ENCODE assay signal across 8 mouse cellular contexts in genomic region chr1:161039741-161040425, GRCm38 (mm10). TPM values are rescaled to one million over a fixed set of nuclear protein-coding genes. Genes with fewer than 3 reads are reported as not detected.
DNase-seq lines count a peak whose midpoint lies in the region; ATAC-seq lines count a peak whose summit lies in the region.

No protein-coding gene starts in this region.

- H3K36me3 ChIP-seq in forebrain, embryonic 12.5 days (replicated peaks): peaks cover 68% of the 10 kb centered on the region
- H3K36me3 ChIP-seq in limb, embryonic 12.5 days: peaks cover 65% of the 10 kb centered on the region
- H3K36me3 ChIP-seq in neural tube, embryonic 14.5 days (ENCODE audit: control insufficient read depth, insufficient read depth, low read length): peaks cover 39% of the 10 kb centered on the region

- H3K4me2 ChIP-seq in forebrain, embryonic 12.5 days: no peak overlapping the region
- H3K4me2 ChIP-seq in limb, embryonic 12.5 days: no peak overlapping the region
- H3K4me2 ChIP-seq in neural tube, embryonic 14.5 days (ENCODE audit: low read depth, low read length): no peak overlapping the region

- H3K4me1 ChIP-seq in forebrain, embryonic 12.5 days: peaks cover 31% of the 10 kb centered on the region
- peaks cover 9% of the 10 kb centered on the region for H3K4me1 ChIP-seq in limb, embryonic 12.5 days (replicated peaks)
- H3K4me1 ChIP-seq in neural tube, embryonic 14.5 days (ENCODE audit: control insufficient read depth, insufficient read depth, low read length): peaks cover 14% of the 10 kb centered on the region

- peak overlapping the region; percentile 75 for H3K27ac ChIP-seq in forebrain, embryonic 12.5 days
- peak overlapping the region; percentile 67 for H3K27ac ChIP-seq in limb, embryonic 12.5 days
- H3K27ac ChIP-seq in neural tube, embryonic 14.5 days (ENCODE audit: low read depth, low read length): no peak overlapping the region

- no peaks in the 10 kb centered on the region for H3K27me3 ChIP-seq in forebrain, embryonic 12.5 days
- H3K27me3 ChIP-seq in limb, embryonic 12.5 days: no peaks in the 10 kb centered on the region
- H3K27me3 ChIP-seq in neural tube, embryonic 14.5 days (ENCODE audit: control insufficient read depth, insufficient read depth, low read length): no peaks in the 10 kb centered on the region

- no peak overlapping the region for H3K4me3 ChIP-seq in forebrain, embryonic 12.5 days (replicated peaks)
- H3K4me3 ChIP-seq in limb, embryonic 12.5 days (replicated peaks): no peak overlapping the region
- no peak overlapping the region for H3K4me3 ChIP-seq in neural tube, embryonic 14.5 days (ENCODE audit: low read depth, low read length)

- peak; percentile 18; the same call in 1 of the 2 replicates for ATAC-seq in forebrain, embryonic 12.5 days (ENCODE audit: low FRiP score)
- peak; percentile 42; the same call in 1 of the 2 replicates for ATAC-seq in limb, embryonic 12.5 days (ENCODE audit: insufficient number of reproducible peaks, insufficient read depth, low FRiP score, low TSS enrichment, low read depth)
- ATAC-seq in neural tube, embryonic 14.5 days (ENCODE audit: low read depth): peak; percentile 10; the same call in 1 of the 2 replicates

- H3K9me3 ChIP-seq in forebrain, embryonic 12.5 days: no peaks in the 10 kb centered on the region
- H3K9me3 ChIP-seq in limb, embryonic 12.5 days: no peaks in the 10 kb centered on the region
- no peaks in the 10 kb centered on the region for H3K9me3 ChIP-seq in neural tube, embryonic 14.5 days (ENCODE audit: control insufficient read depth, low read length)

- H3K9ac ChIP-seq in forebrain, embryonic 12.5 days: no peak overlapping the region
- H3K9ac ChIP-seq in limb, embryonic 12.5 days (replicated peaks): no peak overlapping the region
- no peak overlapping the region for H3K9ac ChIP-seq in neural tube, embryonic 14.5 days (replicated peaks; ENCODE audit: low read depth, low read length)

- DNase-seq in spleen, postnatal 4 days (ENCODE audit: low spot score in 2 of 2): peak; percentile 41 to 65
- DNase-seq in spleen, adult 12 weeks (ENCODE audit: low spot score): no peak
- no peak for DNase-seq in right cerebral cortex, postnatal 25 days
- DNase-seq in urinary bladder, postnatal 14 days (ENCODE audit: low spot score): no peak
- DNase-seq in layer of hippocampus, adult 11-12 months (ENCODE audit: low spot score): no peak

- WGBS in forebrain, embryonic 12.5 days: 9% methylated on average over 3 of the region's 3 CpGs
- 15% methylated on average over 3 of the region's 3 CpGs for WGBS in limb, embryonic 12.5 days
- 19% methylated on average over 3 of the region's 3 CpGs for WGBS in neural tube, embryonic 14.5 days

RNA-seq across cellular contexts. Expression of gene Zbtb37, which starts 5.2 kb away (rescaled TPM):
- 9.9 TPM in 2 replicates for polyA plus RNA-seq in forebrain, embryonic 12.5 days (2016; fragmentation: Nextera tagmentation; extraction: Ambion mirVana)
- polyA plus RNA-seq in limb, embryonic 12.5 days (2016; fragmentation: Nextera tagmentation; extraction: Ambion mirVana): 8.5 and 11.1 TPM in 2 replicates
- polyA plus RNA-seq in neural tube, embryonic 14.5 days (2014; fragmentation: Nextera tagmentation; extraction: Ambion mirVana): 12.3 and 19.1 TPM in 2 replicates

RNA-seq across cellular contexts. Expression of gene Dars2, which starts 30.6 kb away (rescaled TPM):
- polyA plus RNA-seq in forebrain, embryonic 12.5 days (2016; fragmentation: Nextera tagmentation; extraction: Ambion mirVana): 49.0 and 49.3 TPM in 2 replicates
- 35.7 and 37.5 TPM in 2 replicates for polyA plus RNA-seq in limb, embryonic 12.5 days (2016; fragmentation: Nextera tagmentation; extraction: Ambion mirVana)
- polyA plus RNA-seq in neural tube, embryonic 14.5 days (2014; fragmentation: Nextera tagmentation; extraction: Ambion mirVana): 26.4 and 29.3 TPM in 2 replicates

RNA-seq across cellular contexts. Expression of gene Cenpl, which starts 30.6 kb away (rescaled TPM):
- polyA plus RNA-seq in forebrain, embryonic 12.5 days (2016; fragmentation: Nextera tagmentation; extraction: Ambion mirVana): 38.3 and 39.7 TPM in 2 replicates
- 40.4 and 40.7 TPM in 2 replicates for polyA plus RNA-seq in limb, embryonic 12.5 days (2016; fragmentation: Nextera tagmentation; extraction: Ambion mirVana)
- polyA plus RNA-seq in neural tube, embryonic 14.5 days (2014; fragmentation: Nextera tagmentation; extraction: Ambion mirVana): 7.8 and 9.3 TPM in 2 replicates

Comparison
In these comparisons a context has a peak if more than half of its experiments do, and no peak if none do; other contexts are left out.
1. DNase-seq: peak in spleen, postnatal 4 days (2 of 2); none in spleen, adult 12 weeks (single experiment), right cerebral cortex, postnatal 25 days (single experiment), urinary bladder, postnatal 14 days (single experiment) and layer of hippocampus, adult 11-12 months (single experiment).
2. Peak in every context shown above with its lines, with median percentiles within 50 percentile points of each other: ATAC-seq.